Mouse (Mus musculus) liver, adult 2 months (tissue): ENCODE results near the gene Sptbn1. TPM values are rescaled to one million over a fixed set of nuclear protein-coding genes. Genes with fewer than 3 reads are reported as not detected.

Experiments used
- DNase-seq: peaks from one replicate; pipeline ENCODE4 v3.0.0-alpha.2; 2011; ENCODE audit warnings: low read depth, low spot score; ENCODE audit errors: extremely low read depth
- H3K27ac ChIP-seq: fragments of 200-500 bp; replicated peaks from 2 replicates; pipeline ENCODE4 v1.5.1; 2012; ENCODE audit warnings: low read depth, mild to moderate bottlenecking, control low read depth, inconsistent platforms, low read length; ENCODE audit not compliant: insufficient read depth
- H3K27me3 ChIP-seq: fragments of 200-500 bp; 2 replicates; pipeline ENCODE4 v1.6.1; 2012; ENCODE audit warnings: mild to moderate bottlenecking, moderate library complexity, low read length, inconsistent platforms; ENCODE audit not compliant: control insufficient read depth, insufficient read depth
- H3K36me3 ChIP-seq: fragments of 200-500 bp; 2 replicates; pipeline ENCODE4 v1.6.1; 2012; ENCODE audit warnings: low read length, inconsistent platforms; ENCODE audit not compliant: control insufficient read depth, insufficient read depth
- H3K4me1 ChIP-seq: fragments of 200-500 bp; 2 replicates; pipeline ENCODE4 v1.6.1; 2011; ENCODE audit warnings: low read length; ENCODE audit not compliant: control insufficient read depth, insufficient read depth
- H3K4me3 ChIP-seq: fragments of 200-500 bp; 2 replicates; pipeline ENCODE4 v1.5.1; 2011; ENCODE audit warnings: low read depth, mild to moderate bottlenecking, control low read depth, low read length, moderate library complexity; ENCODE audit not compliant: insufficient read depth
- H3K79me2 ChIP-seq: fragments of 200-500 bp; 2 replicates; pipeline ENCODE4 v1.6.1; 2012; ENCODE audit warnings: inconsistent platforms, mild to moderate bottlenecking, low read length, moderate library complexity; ENCODE audit not compliant: control insufficient read depth, insufficient read depth
- H3K9ac ChIP-seq: fragments of 200-500 bp; 2 replicates; pipeline ENCODE4 v1.6.1; 2012; ENCODE audit warnings: low read depth, mild to moderate bottlenecking, control low read depth, inconsistent platforms, low read length
- CTCF ChIP-seq: fragments of 200-500 bp; IDR thresholded peaks from 2 replicates; pipeline ENCODE4 v1.5.1; 2011; ENCODE audit warnings: low read depth, low read length, control low read depth
- POLR2A ChIP-seq: fragments of 200-500 bp; IDR thresholded peaks from 2 replicates; pipeline ENCODE4 v1.6.1; 2011; ENCODE audit warnings: low read length, control low read depth; ENCODE audit not compliant: insufficient read depth; ENCODE audit errors: extremely low read depth
- WGBS: fragments of 180-500 bp; shearing (Covaris S2); methylation state at CpG from one replicate; pipeline ENCODE4 v1.1.7; 2018; 5-methylcytosine and 5-hydroxymethylcytosine counted together
- polyA plus RNA-seq: library from polyadenylated mRNA; depleted of rRNA; stranded (reverse); fragments of >200 nt; gene quantifications from 2 replicates; pipeline ENCODE4 v1.2.3, GENCODE M21; 2012
- total RNA-seq: library from RNA; depleted of rRNA; stranded (reverse); fragments of >200 nt; gene quantifications from 2 replicates; pipeline ENCODE4 v1.2.3, GENCODE M21; 2014

Sptbn1 gene
- total and polyA plus RNA-seq, 2 experiments = 13.0 to 50.9 TPM

DNA sequence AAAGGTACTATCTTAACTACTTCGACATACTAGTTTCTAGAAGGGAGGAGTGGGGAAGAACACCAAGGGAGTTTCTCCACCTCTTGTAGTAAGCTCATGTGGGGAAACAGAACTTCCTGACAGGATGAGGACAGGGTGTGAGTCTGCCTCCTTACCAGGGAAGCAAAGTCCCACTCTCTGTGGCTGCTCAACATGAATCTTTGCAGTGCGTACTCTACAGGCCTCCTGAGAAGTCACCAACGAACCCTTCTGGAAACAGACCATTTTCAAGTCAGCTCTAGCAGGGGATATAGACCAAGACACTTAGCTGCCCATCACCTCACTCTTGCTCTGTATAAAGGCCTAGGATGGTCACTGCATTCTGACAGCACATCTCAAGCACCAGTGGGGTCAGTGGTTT is 36.6 kb downstream of the Sptbn1 start:
- H3K9ac ChIP-seq = no peak overlapping the region
- 61% methylated on average over 3 of the region's 3 CpGs for WGBS
- H3K79me2 ChIP-seq = no peaks in the 10 kb centered on the region
- H3K27me3 ChIP-seq = no peaks in the 10 kb centered on the region
- H3K4me1 ChIP-seq = no peaks in the 10 kb centered on the region
- no peak overlapping the region for H3K4me3 ChIP-seq
- no peaks in the 10 kb centered on the region for H3K36me3 ChIP-seq
- no peak for TF ChIP-seq CTCF
- no peak for TF ChIP-seq POLR2A
- no peak overlapping the region for H3K27ac ChIP-seq
- no peak for DNase-seq

DNA sequence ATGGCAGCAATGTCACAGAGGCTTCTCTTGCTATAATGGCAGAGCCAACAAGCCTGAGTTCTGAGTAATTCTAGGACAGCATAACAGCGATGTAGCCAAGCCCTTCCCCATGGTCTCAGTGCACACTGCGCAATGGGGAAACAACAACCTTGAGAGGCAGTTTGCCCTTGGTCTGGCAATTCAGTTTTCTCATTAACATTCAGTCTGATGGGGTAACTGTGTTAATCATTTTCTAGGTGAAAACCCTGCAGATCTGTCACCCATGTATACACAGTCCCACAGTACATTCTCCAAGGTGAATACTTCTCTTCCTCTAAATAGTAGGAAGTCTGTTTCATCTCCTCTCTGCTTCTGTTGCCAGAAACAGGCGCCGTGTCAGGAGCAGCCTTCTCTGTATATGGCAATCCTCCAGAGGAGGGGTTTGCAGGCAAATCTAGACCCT is 37.6 kb downstream of the Sptbn1 start:
- 49% methylated on average over 4 of the region's 4 CpGs for WGBS
- Histone ChIP-seq H3K79me2 (no peaks in the 10 kb centered on the region), H3K27me3 (no peaks in the 10 kb centered on the region), H3K36me3 (no peaks in the 10 kb centered on the region), H3K27ac (no peak overlapping the region), H3K4me3 (no peak overlapping the region), H3K4me1 (no peaks in the 10 kb centered on the region), H3K9ac (no peak overlapping the region)
- DNase-seq = peak; percentile 61
- TF ChIP-seq POLR2A (no peak), CTCF (no peak)

DNA sequence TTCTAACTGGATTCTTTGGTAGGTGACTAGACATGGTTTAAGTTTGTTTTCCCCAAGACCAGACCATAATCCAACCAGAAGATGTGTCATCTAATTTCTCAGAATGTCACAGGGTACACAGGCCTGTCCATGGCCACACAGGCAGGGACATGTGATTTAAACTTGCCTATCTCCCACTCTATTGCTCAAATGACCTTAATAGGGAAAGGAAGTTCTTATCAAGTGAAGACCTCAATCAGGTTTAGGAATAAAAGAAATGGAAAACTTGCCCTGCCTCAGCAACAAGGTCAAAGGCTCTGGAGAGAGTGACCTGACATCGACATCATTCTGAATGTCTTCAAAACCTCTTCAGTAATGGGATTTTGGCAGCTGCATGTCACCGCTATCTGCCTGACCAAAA is 41.2 kb downstream of the Sptbn1 start:
- 83% methylated on average over 2 of the region's 2 CpGs for WGBS
- Histone ChIP-seq H3K36me3 (no peaks in the 10 kb centered on the region), H3K4me1 (no peaks in the 10 kb centered on the region), H3K4me3 (no peak overlapping the region), H3K27ac (no peak overlapping the region), H3K27me3 (no peaks in the 10 kb centered on the region), H3K79me2 (peaks cover 3% of the 10 kb centered on the region; the same call in 1 of the 2 replicates), H3K9ac (no peak overlapping the region)
- no peak for TF ChIP-seq CTCF
- TF ChIP-seq POLR2A = no peak
- no peak for DNase-seq

DNA sequence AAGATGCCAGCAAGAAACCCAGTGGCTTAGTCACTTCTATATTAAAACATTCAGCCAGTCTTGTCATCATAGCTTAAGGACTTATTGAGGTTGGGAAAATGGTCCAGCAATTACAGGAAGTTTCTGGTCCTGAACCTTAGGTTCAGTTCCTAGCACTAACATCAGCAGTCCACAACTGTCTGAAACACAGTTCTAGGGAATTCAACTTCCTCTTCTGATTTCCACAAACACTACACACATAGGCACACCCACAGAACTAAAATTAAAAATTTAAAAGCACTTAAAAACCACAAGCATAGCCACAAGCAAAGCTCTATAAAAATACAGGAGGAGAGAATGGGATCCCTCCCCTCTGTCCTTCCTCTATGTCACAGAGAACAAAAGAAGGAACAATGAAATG is 43.4 kb downstream of the Sptbn1 start:
- Histone ChIP-seq H3K9ac (no peak overlapping the region), H3K27me3 (no peaks in the 10 kb centered on the region), H3K4me3 (no peak overlapping the region), H3K27ac (no peak overlapping the region), H3K36me3 (no peaks in the 10 kb centered on the region), H3K4me1 (no peaks in the 10 kb centered on the region; the same call in 1 of the 2 replicates), H3K79me2 (peaks cover 6% of the 10 kb centered on the region; the same call in 1 of the 2 replicates)
- DNase-seq = no peak
- TF ChIP-seq CTCF (no peak), POLR2A (no peak)

DNA sequence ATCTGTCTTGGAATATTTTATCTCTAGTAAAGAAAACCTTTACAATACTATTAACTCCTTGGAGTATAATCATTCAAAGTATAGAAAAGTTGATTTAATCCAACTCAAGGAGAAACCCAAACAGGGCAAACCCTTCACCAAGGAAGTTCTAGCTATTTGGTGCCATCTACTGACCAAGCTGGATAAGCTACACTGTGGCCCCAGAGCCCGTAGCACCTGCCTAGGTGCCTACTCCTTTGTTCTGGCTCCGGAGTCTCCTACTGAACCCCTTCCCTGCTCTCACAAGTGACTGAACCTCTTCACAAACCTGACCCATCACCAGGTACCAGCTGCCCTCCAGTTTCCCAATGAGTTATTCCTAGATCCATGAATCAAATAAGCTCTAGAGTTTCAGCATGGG is 45.3 kb downstream of the Sptbn1 start:
- Histone ChIP-seq H3K36me3 (no peaks in the 10 kb centered on the region; the same call in 1 of the 2 replicates), H3K79me2 (peaks cover 6% of the 10 kb centered on the region; the same call in 1 of the 2 replicates), H3K27ac (no peak overlapping the region), H3K27me3 (no peaks in the 10 kb centered on the region), H3K4me3 (no peak overlapping the region), H3K4me1 (no peaks in the 10 kb centered on the region; the same call in 1 of the 2 replicates), H3K9ac (no peak overlapping the region)
- TF ChIP-seq CTCF = peak; percentile 71
- no peak for TF ChIP-seq POLR2A
- 35% methylated on average over 2 of the region's 2 CpGs for WGBS
- peak; percentile 32 for DNase-seq

DNA sequence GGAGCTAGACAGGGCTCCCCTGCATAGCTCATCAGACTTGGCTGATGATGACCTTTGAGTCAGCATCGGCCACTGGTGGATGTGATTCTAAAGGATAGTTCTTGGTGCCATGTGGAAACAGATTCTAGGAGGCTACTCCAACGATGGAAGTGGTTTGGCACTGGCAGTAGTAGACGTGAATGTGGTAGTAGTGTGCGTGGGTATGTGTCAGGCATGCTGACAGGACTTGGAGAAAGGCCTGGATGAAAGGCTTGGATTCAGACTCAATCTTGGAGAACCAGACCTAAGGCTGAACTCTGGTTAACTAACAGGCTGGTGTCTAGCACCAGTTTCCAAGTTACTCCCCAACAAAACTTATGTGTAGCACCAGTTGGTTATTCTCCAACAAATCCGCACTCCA is 46.9 kb downstream of the Sptbn1 start:
- Histone ChIP-seq H3K27me3 (no peaks in the 10 kb centered on the region), H3K4me1 (no peaks in the 10 kb centered on the region; the same call in 1 of the 2 replicates), H3K9ac (no peak overlapping the region), H3K4me3 (no peak overlapping the region), H3K36me3 (no peaks in the 10 kb centered on the region; the same call in 1 of the 2 replicates), H3K79me2 (peaks cover 6% of the 10 kb centered on the region; the same call in 1 of the 2 replicates), H3K27ac (no peak overlapping the region)
- no peak for DNase-seq
- WGBS = 88% methylated on average over 5 of the region's 5 CpGs
- no peak for TF ChIP-seq POLR2A
- TF ChIP-seq CTCF = no peak
